Mouse (Mus musculus): ENCODE data around the gene Mrgprx1. TPM values are rescaled to one million over a fixed set of nuclear protein-coding genes. Genes with fewer than 3 reads are reported as not detected.

The Mrgprx1 gene
- polyA plus RNA-seq (2012; rRNA removed): not detected in 2 replicates
- not detected in 2 replicates for polyA plus RNA-seq (2014; fragmentation: Nextera tagmentation; extraction: Ambion mirVana)

- DNase-seq (ENCODE audit: low spot score): no peak
- WGBS: 78% methylated on average over 3 of the region's 3 CpGs
- no peak for TF ChIP-seq POLR2A (IDR thresholded peaks at IDR 0.05; ENCODE audit: borderline replicate concordance, extremely low read depth, insufficient read depth, insufficient read length)
Measured at GRCm38 (mm10) chr7:48027497-48027896, at the start of gene Mrgprx1. Gene Mrgprx1 (minus strand): TSS chr7:48027597.

GRCm38 (mm10) chr7:48075521-48075920 is 48.1 kb upstream of the Mrgprx1 start:
- no peak for ATAC-seq (ENCODE audit: low FRiP score, low read depth)
- H3K9me3 ChIP-seq (ENCODE audit: control insufficient read depth, low read length): no peaks in the 10 kb centered on the region

More at GRCm38 (mm10) chr7:48027497-48027896, at the start of gene Mrgprx1:
- no peak for ATAC-seq (ENCODE audit: low FRiP score, low read depth)
- Histone ChIP-seq H3K9ac (ENCODE audit: low read depth, low read length, severe bottlenecking) (no peak within 1 kb of the TSS), H3K4me3 (replicated peaks; ENCODE audit: low read length) (no peak within 1 kb of the TSS), H3K4me2 (replicated peaks; ENCODE audit: low read depth, low read length, severe bottlenecking) (no peak within 1 kb of the TSS), H3K4me1 (ENCODE audit: control insufficient read depth, insufficient read depth, low read length) (no peaks in the 10 kb centered on the region), H3K36me3 (ENCODE audit: control insufficient read depth, insufficient read depth, low read length) (no peaks in the 10 kb centered on the region), H3K27ac (replicated peaks; ENCODE audit: low read depth, low read length) (no peak within 1 kb of the TSS), H3K9me3 (ENCODE audit: control insufficient read depth, low read length) (no peaks in the 10 kb centered on the region), H3K27me3 (ENCODE audit: control insufficient read depth, insufficient read depth, low read length) (no peaks in the 10 kb centered on the region)

GRCm38 (mm10) chr7:48046475-48047185 is 19.2 kb upstream of the Mrgprx1 start:
- Histone ChIP-seq H3K4me1 (ENCODE audit: control insufficient read depth, insufficient read depth, low read length) (no peaks in the 10 kb centered on the region), H3K9me3 (ENCODE audit: control insufficient read depth, low read length) (no peaks in the 10 kb centered on the region), H3K4me2 (replicated peaks; ENCODE audit: low read depth, low read length, severe bottlenecking) (no peak overlapping the region), H3K27me3 (ENCODE audit: control insufficient read depth, insufficient read depth, low read length) (no peaks in the 10 kb centered on the region), H3K4me3 (replicated peaks; ENCODE audit: low read length) (no peak overlapping the region), H3K9ac (ENCODE audit: low read depth, low read length, severe bottlenecking) (no peak overlapping the region), H3K27ac (replicated peaks; ENCODE audit: low read depth, low read length) (no peak overlapping the region), H3K36me3 (ENCODE audit: control insufficient read depth, insufficient read depth, low read length) (no peaks in the 10 kb centered on the region)
- no peak for TF ChIP-seq POLR2A (IDR thresholded peaks at IDR 0.05; ENCODE audit: borderline replicate concordance, extremely low read depth, insufficient read depth, insufficient read length)
- ATAC-seq (ENCODE audit: low FRiP score, low read depth) (no peak), DNase-seq (ENCODE audit: low spot score) (no peak)
- WGBS: 79% methylated on average over 4 of the region's 4 CpGs

More at GRCm38 (mm10) chr7:48075521-48075920, 48.1 kb upstream of the Mrgprx1 start:
- H3K27me3 ChIP-seq (ENCODE audit: control insufficient read depth, insufficient read depth, low read length): no peaks in the 10 kb centered on the region
- no peak overlapping the region for H3K9ac ChIP-seq (ENCODE audit: low read depth, low read length, severe bottlenecking)
- no peak overlapping the region for H3K4me2 ChIP-seq (replicated peaks; ENCODE audit: low read depth, low read length, severe bottlenecking)
- H3K4me3 ChIP-seq (replicated peaks; ENCODE audit: low read length): no peak overlapping the region
- no peak overlapping the region for H3K27ac ChIP-seq (replicated peaks; ENCODE audit: low read depth, low read length)
- no peaks in the 10 kb centered on the region for H3K36me3 ChIP-seq (ENCODE audit: control insufficient read depth, insufficient read depth, low read length)
- DNase-seq (ENCODE audit: low spot score): no peak
- H3K4me1 ChIP-seq (ENCODE audit: control insufficient read depth, insufficient read depth, low read length): no peaks in the 10 kb centered on the region
- no peak for TF ChIP-seq POLR2A (IDR thresholded peaks at IDR 0.05; ENCODE audit: borderline replicate concordance, extremely low read depth, insufficient read depth, insufficient read length)

GRCm38 (mm10) chr7:48044046-48044445 is 16.6 kb upstream of the Mrgprx1 start:
- no peak for TF ChIP-seq POLR2A (IDR thresholded peaks at IDR 0.05; ENCODE audit: borderline replicate concordance, extremely low read depth, insufficient read depth, insufficient read length)
- H3K9ac ChIP-seq (ENCODE audit: low read depth, low read length, severe bottlenecking): no peak overlapping the region
- no peaks in the 10 kb centered on the region for H3K4me1 ChIP-seq (ENCODE audit: control insufficient read depth, insufficient read depth, low read length)
- no peak overlapping the region for H3K4me2 ChIP-seq (replicated peaks; ENCODE audit: low read depth, low read length, severe bottlenecking)
- H3K27me3 ChIP-seq (ENCODE audit: control insufficient read depth, insufficient read depth, low read length): no peaks in the 10 kb centered on the region
- 38% methylated on average over 1 of the region's 1 CpGs for WGBS
- no peak overlapping the region for H3K27ac ChIP-seq (replicated peaks; ENCODE audit: low read depth, low read length)
- H3K9me3 ChIP-seq (ENCODE audit: control insufficient read depth, low read length): no peaks in the 10 kb centered on the region
- ATAC-seq (ENCODE audit: low FRiP score, low read depth) (no peak), DNase-seq (ENCODE audit: low spot score) (no peak)
- H3K36me3 ChIP-seq (ENCODE audit: control insufficient read depth, insufficient read depth, low read length): no peaks in the 10 kb centered on the region
- no peak overlapping the region for H3K4me3 ChIP-seq (replicated peaks; ENCODE audit: low read length)

- TF ChIP-seq POLR2A (IDR thresholded peaks at IDR 0.05; ENCODE audit: borderline replicate concordance, extremely low read depth, insufficient read depth, insufficient read length): no peak
- DNase-seq (ENCODE audit: low spot score) (no peak), ATAC-seq (ENCODE audit: low FRiP score, low read depth) (no peak)
- H3K4me2 ChIP-seq (replicated peaks; ENCODE audit: low read depth, low read length, severe bottlenecking): no peak overlapping the region
- no peaks in the 10 kb centered on the region for H3K36me3 ChIP-seq (ENCODE audit: control insufficient read depth, insufficient read depth, low read length)
- no peak overlapping the region for H3K9ac ChIP-seq (ENCODE audit: low read depth, low read length, severe bottlenecking)
- H3K27me3 ChIP-seq (ENCODE audit: control insufficient read depth, insufficient read depth, low read length): no peaks in the 10 kb centered on the region
- H3K9me3 ChIP-seq (ENCODE audit: control insufficient read depth, low read length): no peaks in the 10 kb centered on the region
- no peak overlapping the region for H3K27ac ChIP-seq (replicated peaks; ENCODE audit: low read depth, low read length)
- 49% methylated on average over 2 of the region's 2 CpGs for WGBS
- H3K4me3 ChIP-seq (replicated peaks; ENCODE audit: low read length): no peak overlapping the region
- no peaks in the 10 kb centered on the region for H3K4me1 ChIP-seq (ENCODE audit: control insufficient read depth, insufficient read depth, low read length)
Measured at GRCm38 (mm10) chr7:48017874-48018273, 9.5 kb downstream of the Mrgprx1 start.

All from limb, embryonic 14.5 days (tissue).